Mouse (Mus musculus): ENCODE data around the gene Tnk2.

Gene Tnk2

GRCm38 (mm10) chr16:32643661-32644061 is at the start of gene Tnk2:
Tnk2 (plus strand) TSS chr16:32643874.
- peak; percentile 85 to 91 for DNase-seq (ENCODE audit: low spot score in 2 of 2)

GRCm38 (mm10) chr16:32593916-32594315 is 49.8 kb upstream of the Tnk2 start:
- no peak for DNase-seq (ENCODE audit: low spot score in 2 of 2)

- DNase-seq (ENCODE audit: low spot score in 2 of 2): no peak
These were observed 49.0 kb upstream of the Tnk2 start for GRCm38 (mm10) chr16:32594701-32595100.

- DNase-seq (ENCODE audit: low spot score in 2 of 2): no peak
These were observed 48.4 kb upstream of the Tnk2 start for GRCm38 (mm10) chr16:32595142-32595855.

- DNase-seq (ENCODE audit: low spot score in 2 of 2): peak; percentile 39 to 48
These were observed 45.7 kb upstream of the Tnk2 start for GRCm38 (mm10) chr16:32597909-32598381.

- DNase-seq (ENCODE audit: low spot score in 2 of 2): no peak
These were observed 44.5 kb upstream of the Tnk2 start for GRCm38 (mm10) chr16:32599151-32599550.

- DNase-seq (ENCODE audit: low spot score in 2 of 2): no peak
These were observed 41.4 kb upstream of the Tnk2 start for GRCm38 (mm10) chr16:32602193-32602685.

GRCm38 (mm10) chr16:32607562-32608343 is 35.9 kb upstream of the Tnk2 start:
- no peak for DNase-seq (ENCODE audit: low spot score in 2 of 2)

- DNase-seq (ENCODE audit: low spot score in 2 of 2): no peak
These were observed 35.3 kb upstream of the Tnk2 start for GRCm38 (mm10) chr16:32608344-32608711.

- peak; percentile 96 to 98 for DNase-seq (ENCODE audit: low spot score in 2 of 2)
These were observed 34.8 kb upstream of the Tnk2 start, which contains the start of gene Tfrc for GRCm38 (mm10) chr16:32608712-32609400. Tfrc (plus strand) TSS chr16:32608920.

GRCm38 (mm10) chr16:32609401-32609779 is 34.3 kb upstream of the Tnk2 start:
- no peak for DNase-seq (ENCODE audit: low spot score in 2 of 2)

- peak; percentile 64 to 74 for DNase-seq (ENCODE audit: low spot score in 2 of 2)
These were observed 33.0 kb upstream of the Tnk2 start for GRCm38 (mm10) chr16:32610460-32611255.

- DNase-seq (ENCODE audit: low spot score in 2 of 2): peak in 1 of 2 experiments; percentile 42
These were observed 31.6 kb upstream of the Tnk2 start for GRCm38 (mm10) chr16:32612052-32612451.

- DNase-seq (ENCODE audit: low spot score in 2 of 2): no peak
These were observed 30.3 kb upstream of the Tnk2 start for GRCm38 (mm10) chr16:32613269-32613834.

GRCm38 (mm10) chr16:32614047-32614446 is 29.6 kb upstream of the Tnk2 start:
- DNase-seq (ENCODE audit: low spot score in 2 of 2): no peak

GRCm38 (mm10) chr16:32618946-32619345 is 24.7 kb upstream of the Tnk2 start:
- DNase-seq (ENCODE audit: low spot score in 2 of 2): no peak

- DNase-seq (ENCODE audit: low spot score in 2 of 2): no peak
These were observed 15.5 kb upstream of the Tnk2 start for GRCm38 (mm10) chr16:32628140-32628539.

GRCm38 (mm10) chr16:32632328-32632824 is 11.3 kb upstream of the Tnk2 start:
- DNase-seq (ENCODE audit: low spot score in 2 of 2): no peak

GRCm38 (mm10) chr16:32633486-32634012 is 10.1 kb upstream of the Tnk2 start:
- no peak for DNase-seq (ENCODE audit: low spot score in 2 of 2)

- DNase-seq (ENCODE audit: low spot score in 2 of 2): no peak
These were observed 9.5 kb upstream of the Tnk2 start for GRCm38 (mm10) chr16:32634183-32634582.
